Mouse (Mus musculus) forebrain, embryonic 12.5 days (tissue): ENCODE measurements around the gene 4933402J07Rik. TPM values are rescaled to one million over a fixed set of nuclear protein-coding genes. Genes with fewer than 3 reads are reported as not detected.

Experiments used
- ATAC-seq: fragments of 200-750 bp; cut with Nextera tagmentation; 2 replicates; pipeline ENCODE4 v1.8.0; 2017; ENCODE audit warnings: moderate TSS enrichment; ENCODE audit not compliant: low FRiP score
- H3K27ac ChIP-seq: fragments of 300-500 bp; sonication (generic); 2 replicates; pipeline ENCODE4 v1.5.1; 2016; ENCODE audit warnings: mild to moderate bottlenecking
- H3K27me3 ChIP-seq: fragments of 300-500 bp; sonication (generic); 2 replicates; pipeline ENCODE4 v1.6.1; 2016; ENCODE audit warnings: mild to moderate bottlenecking
- H3K36me3 ChIP-seq: fragments of 300-500 bp; sonication (generic); replicated peaks from 2 replicates; pipeline ENCODE4 v1.6.1; 2016; ENCODE audit warnings: mild to moderate bottlenecking
- H3K4me1 ChIP-seq: fragments of 300-500 bp; sonication (generic); 2 replicates; pipeline ENCODE4 v1.6.1; 2016
- H3K4me2 ChIP-seq: fragments of 300-500 bp; sonication (generic); 2 replicates; pipeline ENCODE4 v1.6.1; 2016; ENCODE audit warnings: mild to moderate bottlenecking, moderate library complexity
- H3K4me3 ChIP-seq: fragments of 300-500 bp; sonication (generic); replicated peaks from 2 replicates; pipeline ENCODE4 v1.5.1; 2016; ENCODE audit warnings: mild to moderate bottlenecking
- H3K9ac ChIP-seq: fragments of 300-500 bp; sonication (generic); 2 replicates; pipeline ENCODE4 v1.6.1; 2016; ENCODE audit warnings: mild to moderate bottlenecking
- H3K9me3 ChIP-seq: fragments of 300-500 bp; sonication (generic); 2 replicates; pipeline ENCODE4 v1.6.1; 2016
- WGBS: fragments of 180-500 bp; shearing (Covaris S2); methylation state at CpG from one replicate; pipeline ENCODE4 v1.1.7; 2016; 5-methylcytosine and 5-hydroxymethylcytosine counted together
- polyA plus RNA-seq: library from polyadenylated mRNA; unstranded; fragments of >200 nt; fragmentation: Nextera tagmentation; extraction: Ambion mirVana; gene quantifications from 2 replicates; pipeline ENCODE4 v1.2.1, GENCODE M21; 2016

Gene 4933402J07Rik
- polyA plus RNA-seq, result not detected in 2 replicates

DNA sequence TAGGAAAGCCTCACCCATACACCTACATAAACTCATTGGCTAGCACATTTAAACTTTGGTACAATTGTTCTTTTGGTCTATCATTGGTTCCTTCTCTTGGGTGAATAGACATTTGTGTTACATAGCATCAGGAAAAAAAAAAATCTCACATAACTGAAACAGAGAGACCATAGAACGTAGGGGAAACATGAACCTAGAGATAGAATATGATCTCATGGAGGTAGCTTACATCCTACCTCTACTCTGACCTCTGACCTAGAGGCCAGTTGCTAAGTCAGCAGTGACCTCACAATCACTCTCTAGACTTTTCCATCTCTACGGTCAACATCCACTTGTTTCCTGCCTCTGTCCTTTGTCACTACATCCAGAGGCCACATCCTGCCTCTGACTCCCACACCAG lies at the start of gene 4933402J07Rik:
TSS of gene 4933402J07Rik (plus strand) at position 301 of the 400 bp plus-strand sequence.
- Histone ChIP-seq H3K27ac (no peak within 1 kb of the TSS), H3K27me3 (no peaks in the 10 kb centered on the region), H3K4me2 (no peak within 1 kb of the TSS), H3K9ac (no peak within 1 kb of the TSS), H3K4me1 (no peaks in the 10 kb centered on the region), H3K36me3 (no peaks in the 10 kb centered on the region), H3K4me3 (no peak within 1 kb of the TSS), H3K9me3 (no peaks in the 10 kb centered on the region)
- ATAC-seq, result no peak
- WGBS, result 76% methylated on average over 2 of the region's 2 CpGs

DNA sequence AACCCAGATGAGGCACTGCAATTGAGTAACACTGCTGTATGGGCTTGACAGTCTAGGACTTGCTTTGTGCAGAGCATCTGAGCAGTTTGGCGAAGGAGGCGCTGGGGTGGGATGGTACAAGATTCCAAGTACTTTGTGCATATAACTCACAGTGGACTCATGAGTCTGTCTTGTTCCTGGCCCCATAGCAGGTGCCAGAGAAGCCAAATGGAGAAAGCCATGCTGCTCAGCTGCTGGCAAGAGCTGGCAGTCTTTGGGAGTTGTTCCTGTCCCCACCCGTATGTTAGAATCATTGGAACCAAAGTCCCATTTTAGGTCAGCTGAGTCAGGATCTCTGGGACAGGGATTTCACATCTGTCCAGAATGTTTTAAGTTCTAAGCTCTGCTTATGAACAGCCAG lies 46.5 kb upstream of the 4933402J07Rik start:
- Histone ChIP-seq H3K27ac (no peak overlapping the region), H3K36me3 (no peaks in the 10 kb centered on the region), H3K4me2 (no peak overlapping the region), H3K4me1 (peaks cover 6% of the 10 kb centered on the region), H3K9ac (no peak overlapping the region), H3K27me3 (no peaks in the 10 kb centered on the region), H3K4me3 (no peak overlapping the region), H3K9me3 (no peaks in the 10 kb centered on the region)
- no peak for ATAC-seq
- WGBS, result over 99% methylated on average over 3 of the region's 3 CpGs

DNA sequence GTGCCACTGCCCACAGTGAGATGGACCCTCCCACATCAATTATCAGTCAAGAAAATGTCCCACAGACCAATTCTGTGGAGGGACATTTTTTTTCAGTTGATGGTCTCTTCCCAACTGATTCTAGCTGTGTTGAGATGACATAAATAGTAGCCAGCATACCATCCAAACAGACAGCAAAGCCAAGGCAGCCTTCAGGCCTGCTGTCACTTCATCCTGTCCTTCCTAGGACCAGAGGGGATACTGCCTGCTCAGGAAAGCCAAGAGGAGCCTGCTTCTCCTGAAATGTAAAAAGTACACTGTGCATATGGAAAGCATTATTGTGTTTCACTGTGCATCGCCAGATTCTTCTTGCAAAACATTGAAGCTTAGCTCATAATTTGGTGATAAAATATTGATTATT lies 38.6 kb upstream of the 4933402J07Rik start:
- H3K36me3 ChIP-seq, result no peaks in the 10 kb centered on the region
- WGBS, result 91% methylated on average over 1 of the region's 1 CpGs
- no peak for ATAC-seq

DNA sequence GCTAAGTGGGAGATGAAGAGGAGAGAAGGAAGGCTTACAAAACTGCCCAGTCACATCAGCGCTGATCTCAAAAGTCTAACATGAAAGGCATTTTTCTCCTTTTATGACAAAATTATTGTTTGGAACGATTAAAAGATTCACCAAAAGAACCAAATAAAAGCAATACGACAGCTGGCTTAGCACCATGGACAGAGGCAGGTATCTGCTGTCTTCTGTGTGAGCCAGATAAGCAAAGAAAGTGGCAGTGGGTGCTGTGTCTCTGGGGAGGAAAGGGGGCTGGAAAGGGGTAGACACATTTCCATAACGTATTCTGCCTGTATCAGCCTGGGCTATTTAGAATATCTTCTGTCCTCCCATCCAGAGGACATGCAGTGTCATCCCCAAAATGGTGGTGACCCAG lies 32.5 kb upstream of the 4933402J07Rik start:
- no peaks in the 10 kb centered on the region for H3K4me1 ChIP-seq
- no peaks in the 10 kb centered on the region for H3K27me3 ChIP-seq
- no peak for ATAC-seq
- 61% methylated on average over 4 of the region's 4 CpGs for WGBS
- H3K36me3 ChIP-seq, result no peaks in the 10 kb centered on the region
- H3K4me2 ChIP-seq, result no peak overlapping the region
- no peak overlapping the region for H3K4me3 ChIP-seq
- no peak overlapping the region for H3K27ac ChIP-seq
- no peak overlapping the region for H3K9ac ChIP-seq
- H3K9me3 ChIP-seq, result no peaks in the 10 kb centered on the region

More for the DNA sequence above, 38.6 kb upstream of the 4933402J07Rik start:
- Histone ChIP-seq H3K27ac (no peak overlapping the region), H3K9ac (no peak overlapping the region), H3K4me1 (no peaks in the 10 kb centered on the region), H3K4me3 (no peak overlapping the region), H3K27me3 (no peaks in the 10 kb centered on the region), H3K9me3 (no peaks in the 10 kb centered on the region), H3K4me2 (no peak overlapping the region)

DNA sequence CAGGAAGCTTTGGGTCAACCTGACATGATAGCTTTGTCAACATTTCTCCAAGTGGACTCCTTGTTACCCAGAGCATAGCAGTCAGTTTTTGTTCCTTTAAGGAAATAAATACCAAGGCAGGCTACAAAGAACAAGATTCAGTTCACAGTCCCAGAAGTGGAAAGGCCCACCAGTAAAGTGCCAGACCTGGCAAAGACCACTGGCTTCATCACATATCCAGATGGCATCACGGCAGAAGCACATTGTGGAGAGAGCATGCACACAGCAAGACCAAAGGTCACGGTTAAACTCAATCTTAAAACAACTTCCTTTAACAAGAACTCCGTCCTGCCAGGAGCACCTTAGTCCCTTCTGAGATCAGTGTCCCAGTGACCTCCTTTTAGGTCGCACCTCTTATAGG lies 30.2 kb upstream of the 4933402J07Rik start:
- no peak for ATAC-seq
- Histone ChIP-seq H3K9me3 (no peaks in the 10 kb centered on the region), H3K4me3 (no peak overlapping the region), H3K4me1 (peaks cover 4% of the 10 kb centered on the region; the same call in 1 of the 2 replicates), H3K27ac (no peak overlapping the region), H3K9ac (no peak overlapping the region), H3K36me3 (no peaks in the 10 kb centered on the region), H3K27me3 (no peaks in the 10 kb centered on the region), H3K4me2 (no peak overlapping the region)
- 83% methylated on average over 4 of the region's 4 CpGs for WGBS

DNA sequence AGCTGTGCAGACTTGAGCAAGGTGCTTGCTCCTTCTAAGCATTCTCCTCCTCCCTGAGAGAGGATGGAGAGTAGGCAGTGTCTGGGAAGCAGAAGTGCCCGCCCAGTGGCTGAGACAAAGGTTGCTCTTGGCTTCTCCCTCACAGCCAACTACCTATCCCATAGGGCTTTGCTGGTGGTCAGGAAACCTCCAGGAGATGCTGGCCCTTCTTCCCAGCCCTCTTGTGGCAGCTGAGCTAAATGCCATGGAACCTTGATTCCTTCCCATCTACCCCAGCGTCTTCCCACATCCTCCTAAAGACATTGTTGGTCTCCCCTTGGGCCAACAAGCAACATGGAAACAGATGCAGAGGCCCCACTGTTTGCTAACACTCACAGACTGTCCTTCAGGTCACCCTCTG lies 28.8 kb upstream of the 4933402J07Rik start:
- Histone ChIP-seq H3K9ac (no peak overlapping the region), H3K4me2 (no peak overlapping the region), H3K4me1 (peaks cover 6% of the 10 kb centered on the region), H3K4me3 (no peak overlapping the region), H3K27me3 (no peaks in the 10 kb centered on the region), H3K27ac (no peak overlapping the region), H3K9me3 (no peaks in the 10 kb centered on the region), H3K36me3 (no peaks in the 10 kb centered on the region)
- no peak for ATAC-seq
- 41% methylated on average over 2 of the region's 2 CpGs for WGBS

- H3K36me3 ChIP-seq, result no peaks in the 10 kb centered on the region
- 7% methylated on average over 23 of the region's 23 CpGs for WGBS
- H3K27me3 ChIP-seq, result no peaks in the 10 kb centered on the region
- H3K4me3 ChIP-seq, result no peak overlapping the region
- no peaks in the 10 kb centered on the region for H3K9me3 ChIP-seq
- H3K9ac ChIP-seq, result no peak overlapping the region
- H3K4me1 ChIP-seq, result peaks cover 15% of the 10 kb centered on the region
- H3K4me2 ChIP-seq, result peak overlapping the region; percentile 30
- peak; percentile 76 for ATAC-seq
- no peak overlapping the region for H3K27ac ChIP-seq
These were observed 26.9 kb upstream of the 4933402J07Rik start for GRCm38 (mm10) chr8:87536615-87537329.

DNA sequence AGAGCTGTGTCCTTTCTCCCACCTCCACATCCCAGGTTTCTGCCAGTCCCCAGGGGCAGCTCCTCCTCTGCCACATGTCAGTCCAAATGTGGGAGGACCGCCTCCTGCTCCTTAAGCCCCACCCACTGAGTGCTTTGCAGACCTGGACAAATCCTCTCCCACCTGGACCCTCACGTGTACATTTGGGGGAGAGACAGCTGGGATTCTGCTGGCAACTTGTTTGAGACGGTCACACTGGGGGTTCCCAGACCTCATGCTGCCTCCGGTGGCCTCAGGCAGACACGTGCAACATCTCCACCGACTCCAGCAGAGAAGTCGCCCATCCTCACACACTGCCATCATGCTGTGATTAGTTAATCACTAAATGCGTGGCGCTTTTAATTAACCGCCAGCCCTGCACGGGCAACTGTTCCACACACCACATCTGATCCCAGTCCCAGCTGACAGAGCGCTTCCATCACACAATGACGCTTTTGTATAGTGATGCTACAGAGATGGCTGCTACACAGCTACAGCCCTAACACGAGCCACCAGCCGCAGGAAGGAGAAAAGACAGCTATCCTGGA lies 23.7 kb upstream of the 4933402J07Rik start:
- H3K36me3 ChIP-seq, result no peaks in the 10 kb centered on the region
- no peak overlapping the region; the same call in 1 of the 2 replicates for H3K4me3 ChIP-seq
- no peak overlapping the region; the same call in 1 of the 2 replicates for H3K9ac ChIP-seq
- no peaks in the 10 kb centered on the region for H3K27me3 ChIP-seq
- H3K4me1 ChIP-seq, result peaks cover 15% of the 10 kb centered on the region
- peak overlapping the region; percentile 31 for H3K4me2 ChIP-seq
- no peak overlapping the region for H3K27ac ChIP-seq
- H3K9me3 ChIP-seq, result 0 out of 2 replicates have a peak, but pooled peaks cover 4% of the 10 kb centered on the region
- peak; percentile 52 for ATAC-seq
- 13% methylated on average over 15 of the region's 15 CpGs for WGBS

- Histone ChIP-seq H3K4me1 (no peaks in the 10 kb centered on the region), H3K27me3 (no peaks in the 10 kb centered on the region)
- WGBS, result 79% methylated on average over 4 of the region's 4 CpGs
These were observed 13.8 kb upstream of the 4933402J07Rik start for GRCm38 (mm10) chr8:87549881-87550280.

DNA sequence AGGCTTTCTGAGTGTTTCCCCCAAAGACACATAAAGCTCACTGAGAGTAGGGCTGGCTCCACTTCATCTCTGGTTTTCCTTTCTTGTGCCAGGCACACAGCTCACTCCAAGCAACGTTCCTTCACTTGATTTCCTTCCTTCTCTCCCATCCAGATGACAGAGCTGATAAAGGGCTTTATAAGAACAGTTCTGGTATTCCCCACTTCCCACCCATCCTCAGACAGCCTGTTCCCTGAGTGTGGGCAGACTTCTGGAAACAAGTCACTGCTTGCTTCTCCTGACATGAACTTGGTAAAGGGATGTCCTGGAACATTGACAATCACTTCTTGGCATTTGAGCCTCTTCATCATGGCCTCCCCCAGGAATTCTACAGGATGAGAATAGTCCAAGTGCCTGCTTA lies 10.9 kb upstream of the 4933402J07Rik start:
- Histone ChIP-seq H3K27me3 (no peaks in the 10 kb centered on the region), H3K4me2 (no peak overlapping the region), H3K4me3 (no peak overlapping the region), H3K4me1 (no peaks in the 10 kb centered on the region), H3K9me3 (no peaks in the 10 kb centered on the region), H3K9ac (no peak overlapping the region), H3K27ac (no peak overlapping the region), H3K36me3 (no peaks in the 10 kb centered on the region)
- 85% methylated on average over 1 of the region's 1 CpGs for WGBS
- ATAC-seq, result no peak

More at GRCm38 (mm10) chr8:87549881-87550280, 13.8 kb upstream of the 4933402J07Rik start:
- Histone ChIP-seq H3K4me2 (no peak overlapping the region), H3K36me3 (no peaks in the 10 kb centered on the region), H3K9ac (no peak overlapping the region), H3K27ac (no peak overlapping the region), H3K4me3 (no peak overlapping the region), H3K9me3 (no peaks in the 10 kb centered on the region)
- ATAC-seq, result no peak

DNA sequence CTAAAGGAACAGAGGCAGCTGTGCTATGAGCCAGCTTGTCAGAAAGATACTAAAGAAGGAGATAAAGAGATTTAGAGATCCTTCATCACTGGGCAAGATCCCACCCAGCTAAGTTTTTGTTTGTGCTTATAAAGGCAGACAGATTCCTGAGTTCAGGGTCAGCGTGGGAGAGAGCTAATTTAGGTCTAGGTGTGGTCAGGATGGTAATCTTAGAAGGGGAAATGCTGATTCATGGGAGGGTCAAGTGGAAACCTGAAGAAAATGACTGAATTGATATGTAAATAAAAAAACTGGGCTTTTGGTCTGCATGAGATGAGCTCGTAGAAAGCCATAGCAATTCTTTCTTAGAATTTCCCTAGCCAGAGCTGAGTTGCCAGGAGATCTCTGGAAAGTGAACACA lies 2.9 kb upstream of the 4933402J07Rik start:
- no peak overlapping the region for H3K4me3 ChIP-seq
- H3K27ac ChIP-seq, result no peak overlapping the region
- no peaks in the 10 kb centered on the region for H3K27me3 ChIP-seq
- H3K9ac ChIP-seq, result no peak overlapping the region
- no peaks in the 10 kb centered on the region for H3K4me1 ChIP-seq
- H3K36me3 ChIP-seq, result no peaks in the 10 kb centered on the region
- WGBS, result 64% methylated on average over 2 of the region's 2 CpGs
- ATAC-seq, result no peak
- no peak overlapping the region for H3K4me2 ChIP-seq
- H3K9me3 ChIP-seq, result no peaks in the 10 kb centered on the region

- H3K27me3 ChIP-seq, result peaks cover 4% of the 10 kb centered on the region; the same call in 1 of the 2 replicates
- H3K4me2 ChIP-seq, result no peak overlapping the region
- no peak overlapping the region for H3K4me3 ChIP-seq
- 87% methylated on average over 5 of the region's 5 CpGs for WGBS
- no peak overlapping the region for H3K9ac ChIP-seq
- H3K36me3 ChIP-seq, result no peaks in the 10 kb centered on the region
- no peak for ATAC-seq
- H3K27ac ChIP-seq, result no peak overlapping the region
- no peaks in the 10 kb centered on the region for H3K9me3 ChIP-seq
- peaks cover 12% of the 10 kb centered on the region for H3K4me1 ChIP-seq
These were observed 5.5 kb downstream of the 4933402J07Rik start for GRCm38 (mm10) chr8:87569203-87569602.
